Mouse (Mus musculus): ENCODE measurements at regions not wholly inside any gene's neighbourhood (a gene's known extent, or its start where the extent isn't known, plus 50 kb on each side); places are given as distances from the start of the nearest gene placed in this dataset.

GRCm38 (mm10) chr14:78420176-78420575, 112.3 kb upstream of the Tnfsf11 start:
- Histone ChIP-seq H3K4me2 (ENCODE audit: low read depth) (peak overlapping the region; percentile 8), H3K36me3 (ENCODE audit: control insufficient read depth, insufficient read depth) (no peaks in the 10 kb centered on the region), H3K4me3 (no peak overlapping the region), H3ac (ENCODE audit: control insufficient read depth, insufficient read length) (no peak overlapping the region), H3K79me2 (ENCODE audit: control insufficient read depth, insufficient read depth) (no peaks in the 10 kb centered on the region), H3K27me3 (ENCODE audit: control insufficient read depth, insufficient read depth, insufficient read length) (no peaks in the 10 kb centered on the region)
- TF ChIP-seq CEBPB (IDR thresholded peaks at IDR 0.05; ENCODE audit: insufficient read depth, poor library complexity, severe bottlenecking) (0 out of 2 replicates have a peak, but pooled peaks have one; percentile 11), REST (IDR thresholded peaks at IDR 0.05; ENCODE audit: insufficient read depth, insufficient read length) (no peak)

- no peak overlapping the region for H3ac ChIP-seq (ENCODE audit: control insufficient read depth, insufficient read length)
- no peak overlapping the region for H3K4me2 ChIP-seq (ENCODE audit: low read depth)
- H3K27me3 ChIP-seq (ENCODE audit: control insufficient read depth, insufficient read depth, insufficient read length) = no peaks in the 10 kb centered on the region
- no peaks in the 10 kb centered on the region for H3K79me2 ChIP-seq (ENCODE audit: control insufficient read depth, insufficient read depth)
- TF ChIP-seq REST (IDR thresholded peaks at IDR 0.05; ENCODE audit: insufficient read depth, insufficient read length) = no peak
- TF ChIP-seq POLR2AphosphoS2 (IDR thresholded peaks at IDR 0.05; ENCODE audit: insufficient read length, low read depth) = no peak
- TF ChIP-seq E2F4 (IDR thresholded peaks at IDR 0.05; ENCODE audit: insufficient read depth) = no peak
- no peak for TF ChIP-seq TCF3 (IDR thresholded peaks at IDR 0.05; ENCODE audit: insufficient read length, low read depth)
- no peak for TF ChIP-seq SRF (IDR thresholded peaks at IDR 0.05; ENCODE audit: control insufficient read depth, insufficient read length, low read depth)
- TF ChIP-seq USF1 (IDR thresholded peaks at IDR 0.05; ENCODE audit: low read depth) = no peak
- TF ChIP-seq MAX (IDR thresholded peaks at IDR 0.05; ENCODE audit: low read depth) = no peak
- no peaks in the 10 kb centered on the region for H3K36me3 ChIP-seq (ENCODE audit: control insufficient read depth, insufficient read depth)
- H3K4me3 ChIP-seq = no peak overlapping the region
These were observed 97.7 kb upstream of the Tnfsf11 start for GRCm38 (mm10) chr14:78405568-78405967.

GRCm38 (mm10) chr14:78397914-78398313, 90.1 kb upstream of the Tnfsf11 start:
- H3K4me2 ChIP-seq (ENCODE audit: low read depth) = no peak overlapping the region
- H3K27me3 ChIP-seq (ENCODE audit: control insufficient read depth, insufficient read depth, insufficient read length) = no peaks in the 10 kb centered on the region
- TF ChIP-seq TCF3 (IDR thresholded peaks at IDR 0.05; ENCODE audit: insufficient read length, low read depth) = no peak
- TF ChIP-seq USF1 (IDR thresholded peaks at IDR 0.05; ENCODE audit: low read depth) = peak; percentile 68
- TF ChIP-seq POLR2AphosphoS2 (IDR thresholded peaks at IDR 0.05; ENCODE audit: insufficient read length, low read depth) = no peak
- no peak for TF ChIP-seq SRF (IDR thresholded peaks at IDR 0.05; ENCODE audit: control insufficient read depth, insufficient read length, low read depth)
- TF ChIP-seq MYOD1 (IDR thresholded peaks at IDR 0.05; ENCODE audit: control insufficient read depth in 1 of 3, insufficient read length in 2 of 3, low read depth in 2 of 3) = no peak
- no peak overlapping the region for H3K4me3 ChIP-seq
- H3K79me2 ChIP-seq (ENCODE audit: control insufficient read depth, insufficient read depth) = no peaks in the 10 kb centered on the region
- no peak overlapping the region for H3ac ChIP-seq (ENCODE audit: control insufficient read depth, insufficient read length)
- no peaks in the 10 kb centered on the region for H3K36me3 ChIP-seq (ENCODE audit: control insufficient read depth, insufficient read depth)

GRCm38 (mm10) chr14:78395631-78396030, 87.8 kb upstream of the Tnfsf11 start:
- no peak overlapping the region for H3K4me3 ChIP-seq

GRCm38 (mm10) chr14:78387011-78387410, 79.2 kb upstream of the Tnfsf11 start:
- Histone ChIP-seq H3K4me3 (no peak overlapping the region), H3K27me3 (ENCODE audit: control insufficient read depth, insufficient read depth, insufficient read length) (no peaks in the 10 kb centered on the region)

More at GRCm38 (mm10) chr14:78395631-78396030, 87.8 kb upstream of the Tnfsf11 start:
- Histone ChIP-seq H3K36me3 (ENCODE audit: control insufficient read depth, insufficient read depth) (no peaks in the 10 kb centered on the region), H3K79me2 (ENCODE audit: control insufficient read depth, insufficient read depth) (no peaks in the 10 kb centered on the region), H3K4me2 (ENCODE audit: low read depth) (no peak overlapping the region), H3ac (ENCODE audit: control insufficient read depth, insufficient read length) (no peak overlapping the region), H3K27me3 (ENCODE audit: control insufficient read depth, insufficient read depth, insufficient read length) (no peaks in the 10 kb centered on the region)
- TF ChIP-seq SRF (IDR thresholded peaks at IDR 0.05; ENCODE audit: control insufficient read depth, insufficient read length, low read depth) (no peak), MAX (IDR thresholded peaks at IDR 0.05; ENCODE audit: low read depth) (no peak), TCF12 (IDR thresholded peaks at IDR 0.05; ENCODE audit: insufficient read depth, poor library complexity, severe bottlenecking) (peak; percentile 90), E2F4 (IDR thresholded peaks at IDR 0.05; ENCODE audit: insufficient read depth) (no peak), CEBPB (IDR thresholded peaks at IDR 0.05; ENCODE audit: insufficient read depth, poor library complexity, severe bottlenecking) (peak; percentile 73; the same call in 1 of the 2 replicates), POLR2AphosphoS2 (IDR thresholded peaks at IDR 0.05; ENCODE audit: insufficient read length, low read depth) (no peak), REST (IDR thresholded peaks at IDR 0.05; ENCODE audit: insufficient read depth, insufficient read length) (no peak), MYOG (IDR thresholded peaks at IDR 0.05; ENCODE audit: control insufficient read depth in 1 of 3, insufficient read depth in 1 of 3, insufficient read length in 2 of 3, low read depth in 2 of 3) (peak; percentile 83 to 94 (median 93)), USF1 (IDR thresholded peaks at IDR 0.05; ENCODE audit: low read depth) (no peak), MYOD1 (IDR thresholded peaks at IDR 0.05; ENCODE audit: control insufficient read depth in 1 of 3, insufficient read length in 2 of 3, low read depth in 2 of 3) (peak; percentile 87 to 95 (median 88)), TCF3 (IDR thresholded peaks at IDR 0.05; ENCODE audit: insufficient read length, low read depth) (peak; percentile 35), POLR2A (IDR thresholded peaks at IDR 0.05; ENCODE audit: insufficient read length, low read depth) (no peak)

More at GRCm38 (mm10) chr14:78387011-78387410, 79.2 kb upstream of the Tnfsf11 start:
- Histone ChIP-seq H3K4me2 (ENCODE audit: low read depth) (peak overlapping the region; percentile 58), H3K79me2 (ENCODE audit: control insufficient read depth, insufficient read depth) (no peaks in the 10 kb centered on the region), H3ac (ENCODE audit: control insufficient read depth, insufficient read length) (no peak overlapping the region), H3K36me3 (ENCODE audit: control insufficient read depth, insufficient read depth) (no peaks in the 10 kb centered on the region)
- no peak for TF ChIP-seq E2F4 (IDR thresholded peaks at IDR 0.05; ENCODE audit: insufficient read depth)
- no peak for TF ChIP-seq MAX (IDR thresholded peaks at IDR 0.05; ENCODE audit: low read depth)
- TF ChIP-seq REST (IDR thresholded peaks at IDR 0.05; ENCODE audit: insufficient read depth, insufficient read length) = no peak
- TF ChIP-seq USF1 (IDR thresholded peaks at IDR 0.05; ENCODE audit: low read depth) = no peak
- no peak for TF ChIP-seq MYOD1 (IDR thresholded peaks at IDR 0.05; ENCODE audit: control insufficient read depth in 1 of 3, insufficient read length in 2 of 3, low read depth in 2 of 3)
- no peak for TF ChIP-seq TCF12 (IDR thresholded peaks at IDR 0.05; ENCODE audit: insufficient read depth, poor library complexity, severe bottlenecking)
- TF ChIP-seq SRF (IDR thresholded peaks at IDR 0.05; ENCODE audit: control insufficient read depth, insufficient read length, low read depth) = no peak
- no peak for TF ChIP-seq POLR2A (IDR thresholded peaks at IDR 0.05; ENCODE audit: insufficient read length, low read depth)
- TF ChIP-seq POLR2AphosphoS2 (IDR thresholded peaks at IDR 0.05; ENCODE audit: insufficient read length, low read depth) = no peak
- TF ChIP-seq TCF3 (IDR thresholded peaks at IDR 0.05; ENCODE audit: insufficient read length, low read depth) = no peak
- no peak for TF ChIP-seq MYOG (IDR thresholded peaks at IDR 0.05; ENCODE audit: control insufficient read depth in 1 of 3, insufficient read depth in 1 of 3, insufficient read length in 2 of 3, low read depth in 2 of 3)

Measured in myocyte (in vitro differentiated cells).